Mouse (Mus musculus): ENCODE results near the gene Gm13698.
"Not testable (repeated sequence)": the region's sequence is repeated elsewhere in the genome, so short reads cannot be mapped to it uniquely, and the experiment has no call there.

Gm13698 gene

DNA sequence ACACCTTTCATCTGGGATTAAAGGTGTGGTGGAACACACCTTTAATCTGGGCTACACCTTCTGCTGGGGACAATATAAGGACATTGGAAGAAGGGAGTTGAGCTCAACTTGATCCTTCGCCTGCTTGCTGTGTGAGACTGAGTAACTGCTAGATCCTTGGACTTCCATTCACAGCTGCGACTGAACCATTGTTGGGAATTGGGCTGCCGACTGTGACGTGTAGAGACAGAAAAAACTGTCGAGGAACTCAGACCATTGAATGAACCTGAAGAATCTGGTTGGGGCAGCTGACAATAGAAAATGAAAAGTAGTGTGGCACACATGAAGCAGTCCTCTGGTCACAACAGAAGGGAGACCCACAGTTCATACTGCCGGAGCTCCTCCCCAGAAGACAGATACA, at the start of gene Gm13698:
Gm13698 (plus strand) TSS at position 301 of the 400 bp plus-strand sequence.
- DNase-seq = not testable (repeated sequence)

GRCm38 (mm10) chr2:83929478-83930088, 25.9 kb upstream of the Gm13698 start:
- DNase-seq = peak; percentile 65 to 76

DNA sequence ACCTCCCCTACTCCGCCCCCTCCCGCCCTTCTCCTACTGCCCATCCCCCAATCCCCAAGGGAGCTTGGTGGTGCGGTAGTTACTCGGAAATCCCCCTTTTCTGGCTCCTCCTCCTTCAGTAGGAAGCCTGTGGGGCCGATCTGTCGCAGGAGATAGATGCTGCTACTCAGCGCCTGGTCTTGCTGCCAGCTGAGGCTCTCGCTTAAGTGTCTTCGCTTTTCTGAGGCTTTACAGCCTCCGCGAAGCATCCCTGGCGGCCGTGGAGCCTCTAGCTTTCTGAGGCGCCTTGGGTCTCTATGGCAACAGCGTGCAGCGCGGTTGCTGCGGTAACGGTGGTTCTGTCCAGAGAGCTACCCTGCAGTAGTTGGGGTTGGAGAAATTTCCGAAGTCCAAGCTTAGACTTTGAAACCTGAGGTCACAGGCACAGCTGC, 14.5 kb upstream of the Gm13698 start, which contains the start of gene Zswim2:
Zswim2 (minus strand) TSS at position 298 of the 431 bp plus-strand sequence.
- peak; percentile 67 to 69 for DNase-seq

DNA sequence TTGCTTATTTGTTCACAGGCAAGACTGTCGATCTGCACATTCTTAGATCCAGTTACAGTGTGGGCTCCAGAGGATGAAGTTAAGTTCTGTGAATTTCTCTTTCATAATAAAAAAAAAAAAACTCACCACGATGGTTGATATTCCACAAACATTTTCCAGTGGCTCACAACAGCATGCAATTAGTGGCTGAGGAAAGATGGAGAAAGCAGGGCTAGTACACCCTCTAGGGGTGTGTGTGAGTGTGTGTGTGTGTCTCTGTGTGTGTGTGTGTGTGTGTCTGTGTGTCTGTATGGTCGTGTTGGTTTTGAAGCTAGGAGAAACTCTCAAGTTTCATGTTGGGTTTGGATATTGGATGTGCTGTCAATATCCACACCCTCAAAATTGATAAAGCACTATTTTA, 14.1 kb upstream of the Gm13698 start:
- DNase-seq = peak in 1 of 2 experiments; percentile 3

- DNase-seq = no peak
These were observed 13.7 kb upstream of the Gm13698 start for GRCm38 (mm10) chr2:83941792-83942191.

DNA sequence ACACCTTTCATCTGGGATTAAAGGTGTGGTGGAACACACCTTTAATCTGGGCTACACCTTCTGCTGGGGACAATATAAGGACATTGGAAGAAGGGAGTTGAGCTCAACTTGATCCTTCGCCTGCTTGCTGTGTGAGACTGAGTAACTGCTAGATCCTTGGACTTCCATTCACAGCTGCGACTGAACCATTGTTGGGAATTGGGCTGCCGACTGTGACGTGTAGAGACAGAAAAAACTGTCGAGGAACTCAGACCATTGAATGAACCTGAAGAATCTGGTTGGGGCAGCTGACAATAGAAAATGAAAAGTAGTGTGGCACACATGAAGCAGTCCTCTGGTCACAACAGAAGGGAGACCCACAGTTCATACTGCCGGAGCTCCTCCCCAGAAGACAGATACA, 5.7 kb downstream of the Gm13698 start, which contains the start of gene Gm13693:
Gm13693 (plus strand) TSS at position 301 of the 400 bp plus-strand sequence.
- not testable (repeated sequence) for DNase-seq

DNA sequence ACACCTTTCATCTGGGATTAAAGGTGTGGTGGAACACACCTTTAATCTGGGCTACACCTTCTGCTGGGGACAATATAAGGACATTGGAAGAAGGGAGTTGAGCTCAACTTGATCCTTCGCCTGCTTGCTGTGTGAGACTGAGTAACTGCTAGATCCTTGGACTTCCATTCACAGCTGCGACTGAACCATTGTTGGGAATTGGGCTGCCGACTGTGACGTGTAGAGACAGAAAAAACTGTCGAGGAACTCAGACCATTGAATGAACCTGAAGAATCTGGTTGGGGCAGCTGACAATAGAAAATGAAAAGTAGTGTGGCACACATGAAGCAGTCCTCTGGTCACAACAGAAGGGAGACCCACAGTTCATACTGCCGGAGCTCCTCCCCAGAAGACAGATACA, 11.5 kb downstream of the Gm13698 start, which contains the start of gene Gm13695:
Gm13695 (plus strand) TSS at position 301 of the 400 bp plus-strand sequence.
- not testable (repeated sequence) for DNase-seq

GRCm38 (mm10) chr2:83972823-83973222, 17.3 kb downstream of the Gm13698 start, which contains the start of gene Gm13696:
Gene Gm13696 (plus strand): TSS chr2:83973123.
- not testable (repeated sequence) for DNase-seq

- DNase-seq = not testable (repeated sequence)
These were observed 23.1 kb downstream of the Gm13698 start, which contains the start of gene Gm13694 for GRCm38 (mm10) chr2:83978633-83979032. Gene Gm13694 (plus strand): TSS chr2:83978933.

GRCm38 (mm10) chr2:83984443-83984842, 28.9 kb downstream of the Gm13698 start, which contains the start of gene Gm13697:
Gene Gm13697 (plus strand): TSS chr2:83984743.
- DNase-seq = not testable (repeated sequence)

DNA sequence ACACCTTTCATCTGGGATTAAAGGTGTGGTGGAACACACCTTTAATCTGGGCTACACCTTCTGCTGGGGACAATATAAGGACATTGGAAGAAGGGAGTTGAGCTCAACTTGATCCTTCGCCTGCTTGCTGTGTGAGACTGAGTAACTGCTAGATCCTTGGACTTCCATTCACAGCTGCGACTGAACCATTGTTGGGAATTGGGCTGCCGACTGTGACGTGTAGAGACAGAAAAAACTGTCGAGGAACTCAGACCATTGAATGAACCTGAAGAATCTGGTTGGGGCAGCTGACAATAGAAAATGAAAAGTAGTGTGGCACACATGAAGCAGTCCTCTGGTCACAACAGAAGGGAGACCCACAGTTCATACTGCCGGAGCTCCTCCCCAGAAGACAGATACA, 34.8 kb downstream of the Gm13698 start, which contains the start of gene Gm13691:
Gm13691 (plus strand) TSS at position 301 of the 400 bp plus-strand sequence.
- not testable (repeated sequence) for DNase-seq

GRCm38 (mm10) chr2:83993639-83994255, 38.3 kb downstream of the Gm13698 start:
- peak; percentile 40 to 44 for DNase-seq

DNA sequence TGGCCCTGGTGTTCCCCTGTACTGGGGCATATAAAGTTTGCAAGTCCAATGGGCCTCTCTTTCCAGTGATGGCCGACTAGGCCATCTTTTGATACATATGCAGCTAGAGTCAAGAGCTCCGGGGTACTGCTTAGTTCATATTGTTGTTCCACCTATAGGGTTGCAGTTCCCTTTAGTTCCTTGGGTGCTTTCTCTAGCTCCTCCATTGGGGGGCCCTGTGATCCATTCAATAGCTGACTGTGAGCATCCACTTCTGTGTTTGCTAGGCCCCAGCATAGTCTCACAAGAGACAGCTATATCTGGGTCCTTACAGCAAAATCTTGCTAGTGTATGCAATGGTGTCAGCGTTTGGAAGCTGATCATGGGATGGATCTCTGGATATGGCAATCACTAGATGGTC, 39.0 kb downstream of the Gm13698 start:
- DNase-seq = peak; percentile 10 to 27

All from B cell, adult 2 months (primary cell).